Mouse (Mus musculus): ENCODE data around the gene Ino80b. TPM values are rescaled to one million over a fixed set of nuclear protein-coding genes. Genes with fewer than 3 reads are reported as not detected.

Gene Ino80b
- total and polyA plus RNA-seq, 3 experiments = 14.9 to 30.4 (median 26.1) TPM

- Histone ChIP-seq H3K79me2 (replicated peaks; ENCODE audit: control insufficient read depth, extremely low read depth, insufficient read depth, poor library complexity, severe bottlenecking) (no peaks in the 10 kb centered on the region; the same call in none of the 2 replicates), H3K4me3 (replicated peaks in 1 of 3; ENCODE audit: low read depth in 2 of 3, low read length in 2 of 3, poor library complexity in 1 of 3) (no peak overlapping the region), H3K4me2 (ENCODE audit: insufficient read depth, low read depth, poor library complexity, severe bottlenecking) (no peak overlapping the region), H3K27me3 (replicated peaks) (peaks cover 5% of the 10 kb centered on the region), H3K9me3 (replicated peaks; ENCODE audit: low read length) (no peaks in the 10 kb centered on the region), H3K4me1 (ENCODE audit: control insufficient read depth in 1 of 2, insufficient read depth in 2 of 2) (peaks cover 0 to 17% of the 10 kb centered on the region in 2 experiments; a peak in 2 of 4 replicates), H3K36me3 (replicated peaks in 1 of 2; ENCODE audit: control insufficient read depth in 1 of 2, insufficient read depth in 1 of 2, low read length in 1 of 2) (no peaks in the 10 kb centered on the region), H3K9ac (ENCODE audit: insufficient read depth, low read depth) (no peak overlapping the region), H3K27ac (ENCODE audit: insufficient read depth, low read depth) (no peak overlapping the region)
- TF ChIP-seq UBTF (IDR thresholded peaks at IDR 0.05; ENCODE audit: low read depth, low read length) = no peak
- dilution Hi-C loops (cut with MboI; ENCODE audit: extremely low pct_ligation_motif_present, extremely low pct_unique_long_range_greater_than_20kb, low sequenced_read_pairs) (no loop called here), in situ Hi-C loops (cut with MboI; ENCODE audit: low pct_ligation_motif_present, low pct_unique_long_range_greater_than_20kb, low sequenced_read_pairs) (no loop called here)
- no peak for DNase-seq (ENCODE audit: extremely low read depth)
Measured at GRCm38 (mm10) chr6:83161921-83162641, 36.9 kb upstream of the Ino80b start.

GRCm38 (mm10) chr6:83161442-83161841, 36.2 kb upstream of the Ino80b start:
- TF ChIP-seq E2F4 (IDR thresholded peaks at IDR 0.05; ENCODE audit: insufficient replicate concordance, low read depth, low read length) (no peak), ZKSCAN1 (IDR thresholded peaks at IDR 0.05; ENCODE audit: borderline replicate concordance, low read depth, low read length) (no peak), TBP (conservative IDR thresholded peaks at IDR 0.05; ENCODE audit: low read depth, low read length) (no peak), POLR2A (IDR thresholded peaks at IDR 0.05; ENCODE audit: low read depth, low read length) (no peak), ZC3H11A (IDR thresholded peaks at IDR 0.05; ENCODE audit: low read depth, low read length) (no peak), MAZ (IDR thresholded peaks at IDR 0.05; ENCODE audit: low read depth, low read length) (no peak), ZMIZ1 (IDR thresholded peaks at IDR 0.05; ENCODE audit: low read depth, low read length) (no peak), MXI1 (IDR thresholded peaks at IDR 0.05; ENCODE audit: low read depth, low read length) (no peak), GABPA (IDR thresholded peaks at IDR 0.05; ENCODE audit: insufficient replicate concordance, low read depth, low read length) (no peak), POLR2AphosphoS2 (IDR thresholded peaks at IDR 0.05; ENCODE audit: low read depth, low read length) (no peak), RCOR1 (conservative IDR thresholded peaks at IDR 0.05; ENCODE audit: low read depth, low read length) (no peak), ZNF384 (IDR thresholded peaks at IDR 0.05; ENCODE audit: low read depth, low read length) (no peak), USF1 (IDR thresholded peaks at IDR 0.05; ENCODE audit: low read depth, low read length) (no peak), ETS1 (conservative IDR thresholded peaks at IDR 0.05; ENCODE audit: low read depth, low read length) (no peak), PAX5 (IDR thresholded peaks at IDR 0.05; ENCODE audit: low read length) (no peak), HCFC1 (IDR thresholded peaks at IDR 0.05; ENCODE audit: low read depth, low read length) (no peak), CTCF (conservative IDR thresholded peaks at IDR 0.05 in 1 of 2, IDR thresholded peaks at IDR 0.05 in 1 of 2; ENCODE audit: low read depth in 2 of 2, low read length in 2 of 2) (no peak), TCF12 (IDR thresholded peaks at IDR 0.05; ENCODE audit: low read depth, low read length) (no peak), JUND (conservative IDR thresholded peaks at IDR 0.05; ENCODE audit: low read depth, low read length) (no peak), SMC3 (IDR thresholded peaks at IDR 0.05; ENCODE audit: low read depth, low read length) (no peak)
- Histone ChIP-seq H3K27me3 (replicated peaks) (peaks cover 5% of the 10 kb centered on the region), H3K9ac (ENCODE audit: insufficient read depth, low read depth) (no peak overlapping the region), H3K4me3 (replicated peaks in 1 of 3; ENCODE audit: low read depth in 2 of 3, low read length in 2 of 3, poor library complexity in 1 of 3) (no peak overlapping the region), H3K4me1 (ENCODE audit: control insufficient read depth in 1 of 2, insufficient read depth in 2 of 2) (peaks cover 2 to 16% of the 10 kb centered on the region in 2 experiments; a peak in 3 of 4 replicates), H3K36me3 (replicated peaks in 1 of 2; ENCODE audit: control insufficient read depth in 1 of 2, insufficient read depth in 1 of 2, low read length in 1 of 2) (no peaks in the 10 kb centered on the region), H3K4me2 (ENCODE audit: insufficient read depth, low read depth, poor library complexity, severe bottlenecking) (no peak overlapping the region), H3K9me3 (replicated peaks; ENCODE audit: low read length) (no peaks in the 10 kb centered on the region), H3K27ac (ENCODE audit: insufficient read depth, low read depth) (no peak overlapping the region), H3K79me2 (replicated peaks; ENCODE audit: control insufficient read depth, extremely low read depth, insufficient read depth, poor library complexity, severe bottlenecking) (no peaks in the 10 kb centered on the region; the same call in 1 of the 2 replicates)
- DNase-seq (ENCODE audit: extremely low read depth) = no peak
- in situ Hi-C loops (cut with MboI; ENCODE audit: low pct_ligation_motif_present, low pct_unique_long_range_greater_than_20kb, low sequenced_read_pairs) (no loop called here), dilution Hi-C loops (cut with MboI; ENCODE audit: extremely low pct_ligation_motif_present, extremely low pct_unique_long_range_greater_than_20kb, low sequenced_read_pairs) (no loop called here)

Data from CH12.LX (cell line).